Mouse (Mus musculus) kidney, postnatal 25 days (tissue): ENCODE results near the gene Trpv2.

Experiments used
- DNase-seq, 2 experiments: peaks; one replicate each; pipeline ENCODE4 v3.0.0; 2021; ENCODE audit warnings: mixed read lengths in 2 of 2

Trpv2 gene

DNA sequence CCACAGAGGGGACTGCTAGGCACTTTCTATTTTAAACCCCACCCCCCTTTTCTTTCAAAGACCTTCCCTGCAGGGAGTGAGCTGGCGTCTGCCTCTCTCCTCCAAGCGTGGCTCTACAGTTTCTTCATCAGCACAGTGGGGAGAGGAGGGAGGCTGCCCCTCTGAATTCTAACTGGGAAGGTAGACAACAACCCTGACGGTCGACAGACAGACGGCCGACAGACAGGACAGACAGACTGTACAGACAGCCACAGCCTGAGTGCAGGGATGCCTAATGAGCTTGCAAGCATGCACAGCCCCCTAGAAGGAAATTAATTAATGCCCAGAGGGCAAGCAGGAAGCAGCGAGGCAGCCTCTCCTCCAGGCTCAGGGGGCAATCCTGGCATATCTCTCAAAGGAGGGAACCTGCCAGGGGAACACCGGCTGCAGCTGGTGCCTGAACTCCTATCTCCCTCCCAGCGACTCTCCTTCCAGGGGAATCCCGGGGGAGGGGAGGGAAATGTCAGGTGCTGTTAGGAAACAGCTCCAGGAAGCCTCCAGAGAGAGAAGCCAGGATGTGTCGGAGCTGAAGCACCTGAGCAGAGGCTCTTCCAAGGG is 56.0 kb downstream of the Trpv2 start:
- DNase-seq = no peak

DNA sequence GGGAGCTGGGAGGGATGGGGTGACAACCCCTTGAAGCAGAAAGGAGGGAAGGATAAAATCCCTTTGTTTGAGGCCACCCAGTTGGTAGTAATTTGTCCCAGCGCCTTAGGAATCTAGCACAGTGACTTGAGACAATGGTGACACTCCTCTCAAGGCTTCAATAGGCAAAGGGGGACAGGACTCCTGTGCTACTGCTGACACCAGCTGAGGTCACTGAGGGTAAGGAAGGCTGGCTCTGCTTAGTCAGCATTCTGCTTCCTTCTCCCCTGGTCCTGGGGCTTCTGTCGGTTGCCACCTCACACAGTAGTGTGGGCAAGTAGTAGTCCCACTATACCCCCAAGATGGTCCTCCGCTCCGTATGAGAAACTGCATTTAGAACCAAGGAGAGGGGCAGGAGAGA is 56.9 kb downstream of the Trpv2 start:
- no peak for DNase-seq

DNA sequence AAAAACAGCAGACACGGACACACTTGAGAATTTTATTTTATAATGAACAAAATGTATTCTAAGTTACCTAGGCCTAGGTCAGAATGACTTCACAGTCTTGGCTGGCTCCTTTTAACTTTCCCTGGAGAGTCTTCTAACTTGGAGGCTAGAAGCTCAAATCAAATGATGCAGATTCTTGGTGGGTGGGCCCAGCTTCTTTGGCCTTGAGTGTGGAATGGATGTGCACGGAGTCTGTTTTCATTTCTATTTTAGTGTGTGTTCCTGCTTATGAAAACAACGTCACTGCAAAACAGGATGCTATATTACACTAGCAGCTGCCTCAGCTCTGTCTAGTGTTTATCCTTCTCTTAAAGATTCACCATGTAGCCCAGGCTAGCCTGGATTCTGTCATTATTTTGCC is 61.1 kb downstream of the Trpv2 start:
- peak in 1 of 2 experiments; percentile 46 for DNase-seq

DNA sequence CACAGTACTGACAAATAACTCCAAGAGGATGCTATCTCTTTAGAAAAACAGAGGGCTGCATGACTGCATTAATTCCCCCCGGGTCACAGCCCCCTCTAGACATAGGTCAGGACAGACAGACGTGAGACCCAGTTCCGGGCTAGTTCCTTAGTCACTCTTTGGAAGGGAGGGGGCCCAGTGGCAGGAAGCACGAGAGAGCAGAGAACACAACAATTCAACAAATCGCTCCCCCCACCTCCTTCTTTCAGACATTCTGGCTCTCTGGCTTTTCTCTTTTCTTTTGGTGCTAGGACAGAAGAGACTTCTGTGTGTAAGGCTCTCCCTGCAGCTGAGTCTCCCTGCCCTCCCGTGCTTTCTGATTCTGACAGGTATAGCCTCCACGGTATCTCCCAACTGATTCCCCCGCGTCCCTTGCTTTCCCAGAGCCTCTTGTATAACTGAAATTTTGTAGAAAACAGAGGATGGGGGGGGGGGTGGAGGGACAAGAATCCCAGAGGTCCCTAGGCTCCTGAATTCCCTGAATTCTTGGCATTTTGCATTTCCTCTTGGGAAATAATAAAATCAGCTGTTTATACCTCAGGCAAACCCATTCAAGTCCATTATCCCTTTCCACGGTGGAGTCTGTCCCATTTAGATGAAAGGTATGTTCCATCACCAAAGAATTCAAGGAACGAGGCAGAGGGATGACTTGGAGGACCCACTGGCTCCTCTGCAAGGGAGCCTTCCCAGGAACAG is 62.0 kb downstream of the Trpv2 start:
- peak; percentile 16 to 54 for DNase-seq

DNA sequence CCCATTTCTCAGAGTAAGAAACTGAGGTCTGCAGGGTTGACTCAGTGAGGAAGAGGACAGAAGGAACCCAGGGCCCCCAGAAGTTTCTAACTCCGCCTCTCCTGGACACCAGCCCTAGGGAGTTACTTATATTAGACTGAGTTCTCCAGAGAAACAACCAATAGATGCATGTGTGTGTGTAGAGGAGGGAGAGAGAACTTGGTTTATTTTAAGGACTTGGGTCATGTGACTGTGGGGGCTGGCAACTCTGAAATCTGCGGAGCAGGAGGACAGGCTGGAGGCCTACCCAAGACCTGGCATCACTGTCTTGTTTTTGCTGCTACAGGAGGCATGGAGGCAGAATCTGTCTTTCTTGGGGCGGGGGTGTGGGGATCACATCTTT is 62.5 kb downstream of the Trpv2 start:
- peak in 1 of 2 experiments; percentile 29 for DNase-seq

DNA sequence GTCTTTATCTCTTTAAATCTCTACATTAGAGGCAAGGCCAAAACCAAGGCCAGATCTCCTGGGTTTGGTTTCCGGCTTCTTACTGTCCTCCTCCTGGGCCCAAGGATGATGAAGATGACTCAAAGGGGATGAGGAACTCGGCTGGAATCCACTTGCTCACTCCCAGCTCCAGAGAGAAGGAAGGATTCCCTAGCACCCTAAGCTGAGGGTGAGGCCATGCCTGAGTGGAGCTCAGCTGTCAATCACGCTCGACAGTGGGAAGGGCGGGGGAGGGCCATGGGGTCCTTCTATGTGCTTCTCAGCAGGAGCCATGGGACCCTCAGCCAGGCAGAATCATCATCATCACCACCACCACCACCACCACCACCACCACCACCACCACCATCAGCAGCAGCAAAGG is 63.1 kb downstream of the Trpv2 start:
- DNase-seq = no peak

DNA sequence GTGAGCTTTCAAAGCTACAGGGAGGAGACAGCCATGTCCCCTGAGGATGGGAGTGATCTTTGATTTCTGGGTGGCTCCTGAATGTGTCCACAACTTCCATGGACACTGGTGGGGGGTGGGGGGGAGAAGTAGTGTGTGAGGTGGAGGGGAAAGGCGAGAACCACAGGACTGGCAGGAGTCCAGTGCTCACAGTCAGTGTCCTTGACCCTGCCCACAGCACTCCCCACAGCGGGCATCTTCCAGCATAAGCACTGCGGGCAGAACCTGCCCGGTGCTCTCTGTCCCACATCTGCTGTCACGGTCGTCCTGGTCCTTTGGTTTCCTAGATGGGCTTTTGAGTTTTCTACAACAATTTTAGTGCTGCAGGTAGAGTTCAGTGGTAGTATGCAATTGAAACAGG is 63.5 kb downstream of the Trpv2 start:
- DNase-seq = no peak

DNA sequence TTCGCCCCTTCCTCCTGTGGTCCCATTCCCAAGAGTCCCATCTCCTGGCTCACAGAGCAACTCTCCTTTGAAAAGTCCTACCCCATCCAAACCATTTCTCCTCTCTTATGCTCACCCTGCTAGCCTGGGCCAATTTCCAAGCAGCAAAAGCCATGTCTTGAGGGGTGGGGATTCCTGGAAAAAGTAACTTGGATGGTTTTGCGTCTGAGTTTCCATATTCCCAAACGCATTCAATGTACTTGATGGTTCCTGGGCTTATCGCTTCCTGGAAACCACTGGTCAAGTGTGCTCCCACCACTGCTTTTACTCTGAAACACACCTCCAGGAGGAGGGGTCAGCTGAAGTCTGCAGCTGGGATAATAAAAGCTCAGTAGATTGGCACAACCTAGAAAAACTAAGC is 64.1 kb downstream of the Trpv2 start:
- no peak for DNase-seq

DNA sequence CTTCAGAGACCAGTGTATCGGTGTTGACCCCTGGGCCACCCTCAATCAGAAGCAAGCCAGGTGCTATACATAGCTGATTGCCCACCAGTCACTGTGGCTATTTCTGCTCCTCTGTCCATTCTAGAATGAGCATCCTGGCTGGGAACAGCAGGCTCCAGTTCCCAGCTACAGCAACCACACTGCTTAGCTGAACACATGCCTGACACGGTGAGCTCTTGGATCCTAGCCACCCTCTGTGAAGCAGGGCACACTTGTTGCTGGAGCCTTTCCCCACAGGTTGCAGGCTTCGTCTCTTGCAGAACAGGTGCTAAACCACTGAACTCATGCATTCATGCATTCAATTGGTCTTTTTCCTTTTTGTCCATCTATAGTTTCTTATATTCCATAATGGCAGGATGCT is 66.1 kb downstream of the Trpv2 start:
- DNase-seq = peak; percentile 14 to 29

DNA sequence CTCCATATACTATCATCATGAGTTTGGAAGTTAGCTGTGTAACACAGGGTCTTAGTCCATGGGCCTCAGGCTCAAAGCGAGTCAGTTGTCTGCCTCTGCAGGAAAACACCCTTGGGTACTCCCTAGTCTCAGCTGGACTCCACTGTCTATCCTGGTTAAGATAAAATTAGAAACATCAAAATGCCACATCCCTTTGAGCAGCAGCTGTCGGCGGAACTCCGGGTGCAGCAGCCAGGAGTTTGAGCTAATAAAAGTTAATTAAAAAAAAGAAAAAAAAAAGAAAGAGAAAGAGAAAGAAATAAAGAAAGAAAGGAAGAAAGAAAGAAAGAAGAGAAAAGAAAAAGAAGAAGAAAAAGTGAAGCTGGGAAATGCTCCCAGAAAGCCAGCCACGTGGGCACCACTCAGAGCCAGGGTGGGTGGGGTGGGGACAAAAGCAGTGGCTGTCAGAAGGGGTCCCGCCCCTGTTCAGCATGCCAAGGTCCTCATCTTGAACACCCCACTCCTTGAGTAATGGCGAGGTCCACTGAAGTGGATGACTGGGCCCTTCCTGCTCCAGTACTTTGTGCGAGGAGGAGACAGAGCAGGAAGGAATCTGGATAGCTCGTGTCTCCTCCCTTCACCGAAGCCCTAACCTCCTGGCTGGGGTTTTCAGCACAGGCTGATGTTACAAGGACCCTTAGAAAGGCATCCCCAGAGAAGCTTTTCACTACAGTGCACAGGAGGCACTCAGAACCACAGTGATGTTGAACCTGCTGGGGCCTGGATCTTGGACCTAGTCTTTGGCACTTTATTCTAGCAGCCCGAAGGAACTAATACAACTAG is 67.9 kb downstream of the Trpv2 start:
- peak in 1 of 2 experiments; percentile 25 for DNase-seq

DNA sequence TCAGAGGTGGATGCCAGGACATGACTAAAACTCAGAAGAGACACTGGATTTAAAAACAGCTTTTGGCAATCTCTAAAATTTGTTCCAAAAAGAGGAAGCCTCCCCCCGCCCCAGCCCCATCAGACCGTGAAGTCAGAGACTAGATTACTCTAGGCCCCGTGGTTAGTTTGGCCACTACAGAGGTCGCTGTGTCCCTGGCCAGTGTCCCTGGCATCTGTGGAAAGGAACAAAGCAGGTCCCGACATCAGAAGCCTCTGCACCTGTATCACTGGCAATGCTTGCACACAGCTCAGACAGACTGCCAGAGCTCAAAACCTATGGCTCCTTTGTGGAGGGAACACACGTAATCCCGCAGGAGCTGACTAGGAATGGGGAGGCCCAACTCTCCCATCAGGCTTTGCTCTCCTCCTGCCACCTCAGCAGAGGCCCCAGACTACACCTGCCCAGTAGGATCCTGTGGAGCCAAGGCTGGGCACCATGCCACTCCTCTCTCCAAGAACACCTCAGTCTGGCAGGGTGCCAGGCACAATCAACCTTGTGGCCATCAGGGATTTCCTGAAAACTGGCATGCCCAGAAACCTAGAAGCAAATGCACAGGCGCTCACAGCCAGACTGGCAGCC is 68.8 kb downstream of the Trpv2 start:
- DNase-seq = peak; percentile 92 to 95

DNA sequence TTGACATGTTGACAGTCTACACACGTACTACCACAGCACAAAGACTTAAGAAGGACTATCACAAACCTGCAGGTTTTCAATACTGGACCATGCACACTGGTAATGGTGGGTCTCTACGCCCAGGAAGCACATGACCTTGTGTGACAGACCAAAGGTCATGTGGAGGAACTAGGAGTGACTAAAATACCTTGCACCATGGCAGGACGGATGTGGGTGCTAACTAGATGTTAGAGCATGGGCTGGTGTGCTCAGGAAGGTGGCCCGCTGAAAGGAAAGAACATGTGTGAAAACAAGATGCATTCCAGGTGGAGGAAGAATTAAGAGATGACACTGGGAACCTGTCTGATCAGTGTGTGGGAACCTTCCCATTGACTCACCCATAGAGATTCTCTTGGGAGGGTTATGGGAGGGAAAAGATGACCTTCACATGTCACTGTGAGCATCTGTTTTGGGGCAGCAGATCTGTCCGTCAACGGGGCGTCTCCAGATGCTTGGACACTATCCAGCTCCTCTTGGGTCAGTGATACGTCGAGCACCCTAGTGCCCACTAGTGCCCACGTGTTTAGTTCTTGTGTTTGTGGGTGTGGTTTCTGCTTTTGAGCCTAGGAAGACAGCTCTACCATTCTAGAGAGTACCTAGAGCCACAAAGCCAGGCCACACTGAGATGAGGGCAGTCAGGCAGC is 69.5 kb downstream of the Trpv2 start:
- DNase-seq = peak in 1 of 2 experiments; percentile 29

DNA sequence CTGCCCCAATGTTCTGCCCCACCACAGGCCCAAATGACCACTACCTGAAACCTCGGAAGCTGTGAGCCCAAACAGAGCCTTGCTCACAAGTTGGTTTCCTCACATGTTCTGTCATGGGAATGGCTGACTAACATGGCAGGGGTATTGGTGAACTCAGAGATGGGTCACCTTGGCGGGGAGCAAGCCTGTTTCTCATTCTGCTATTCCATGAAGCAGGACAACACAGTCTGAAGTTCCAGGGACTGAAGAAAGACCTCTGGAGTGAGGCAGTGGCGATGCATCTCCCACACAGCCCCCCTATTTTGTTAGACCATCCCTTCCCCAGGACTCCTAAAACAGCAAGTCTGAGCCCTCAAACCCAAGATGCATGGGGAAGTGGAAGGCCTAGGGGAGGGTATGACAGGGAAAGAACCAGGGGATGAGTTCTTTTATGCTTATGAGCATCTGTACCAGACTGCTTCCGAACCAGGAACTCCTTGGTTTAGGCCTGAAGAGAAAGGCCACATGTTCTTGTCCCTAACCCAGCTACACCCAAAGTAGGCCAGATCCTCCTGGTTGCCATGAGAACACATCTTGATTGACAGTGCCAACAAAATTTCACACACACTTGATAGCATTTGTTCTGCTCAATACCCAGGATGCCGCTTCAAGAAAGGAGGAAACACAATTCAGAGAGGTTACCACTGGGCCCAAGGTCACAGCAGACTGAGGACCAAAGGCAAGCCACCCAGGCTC is 70.5 kb downstream of the Trpv2 start:
- no peak for DNase-seq

DNA sequence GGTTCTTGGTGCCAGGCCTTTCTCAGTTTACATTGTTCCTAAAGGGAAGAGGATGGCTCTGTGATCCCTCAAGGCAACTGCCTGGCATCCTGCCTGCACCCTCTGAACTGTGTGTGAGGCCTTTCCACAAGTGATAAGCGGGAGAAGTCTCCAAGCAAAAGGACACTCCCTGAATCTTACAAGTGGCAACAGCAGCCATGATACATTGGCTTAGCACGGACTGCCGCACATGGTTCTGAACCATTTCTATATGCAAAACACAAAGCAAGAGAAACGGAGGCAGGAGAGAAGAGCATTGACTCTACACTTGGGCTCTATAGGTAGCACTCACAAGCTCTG is 71.0 kb downstream of the Trpv2 start:
- peak; percentile 17 to 36 for DNase-seq

DNA sequence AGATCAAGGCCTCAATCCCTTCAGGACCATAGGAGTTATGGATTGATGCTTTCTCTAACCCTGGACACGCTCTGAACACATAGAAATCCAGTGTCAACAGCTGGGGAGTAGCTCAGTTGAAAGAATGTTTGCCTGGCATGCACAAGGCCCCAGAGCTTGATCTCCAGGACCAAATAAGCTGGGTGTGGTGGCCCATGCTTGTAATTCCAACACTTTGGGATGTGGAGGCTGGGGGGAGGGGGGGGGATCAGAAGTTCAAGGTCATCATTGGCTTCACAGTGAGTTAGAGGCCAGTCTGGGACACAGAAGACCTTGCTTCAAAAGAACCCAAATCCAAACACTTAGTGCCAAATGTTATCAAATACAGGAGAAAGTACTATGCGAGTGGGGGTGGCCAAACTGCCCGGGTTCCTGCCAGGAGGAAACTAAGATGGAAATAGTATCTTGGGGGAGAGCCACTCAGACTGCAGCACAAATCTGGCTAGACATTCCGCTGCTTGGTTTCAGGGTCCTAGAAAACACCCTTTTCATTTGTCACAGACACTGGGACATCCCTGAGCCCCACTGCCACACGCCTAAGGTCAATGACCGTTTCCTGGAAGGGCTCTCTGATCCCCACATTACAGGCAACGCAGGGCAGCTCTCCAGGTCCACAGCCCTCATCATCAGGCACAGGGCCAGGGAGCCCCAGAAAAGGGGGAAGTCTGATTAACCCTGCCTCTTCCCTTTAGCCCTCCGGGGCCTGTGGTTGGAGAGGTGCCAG is 71.6 kb downstream of the Trpv2 start:
- DNase-seq = peak; percentile 23 to 47

DNA sequence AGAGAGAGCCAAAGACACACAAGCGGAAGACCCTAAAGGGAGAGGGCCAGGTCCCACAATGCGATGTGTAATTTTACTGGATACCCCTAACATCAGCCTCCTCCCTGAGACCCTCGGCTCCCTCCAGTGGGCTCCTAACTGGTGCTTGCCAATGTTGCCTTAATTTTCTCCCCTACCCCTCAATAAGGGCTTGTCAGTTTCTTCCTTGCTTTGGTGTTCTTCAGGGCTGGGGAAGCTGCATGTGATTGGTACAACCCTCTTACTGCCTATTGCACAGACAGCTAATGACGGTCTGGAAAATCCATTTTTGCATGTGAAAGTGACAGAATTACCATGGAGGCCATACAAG is 72.2 kb downstream of the Trpv2 start:
- no peak for DNase-seq

DNA sequence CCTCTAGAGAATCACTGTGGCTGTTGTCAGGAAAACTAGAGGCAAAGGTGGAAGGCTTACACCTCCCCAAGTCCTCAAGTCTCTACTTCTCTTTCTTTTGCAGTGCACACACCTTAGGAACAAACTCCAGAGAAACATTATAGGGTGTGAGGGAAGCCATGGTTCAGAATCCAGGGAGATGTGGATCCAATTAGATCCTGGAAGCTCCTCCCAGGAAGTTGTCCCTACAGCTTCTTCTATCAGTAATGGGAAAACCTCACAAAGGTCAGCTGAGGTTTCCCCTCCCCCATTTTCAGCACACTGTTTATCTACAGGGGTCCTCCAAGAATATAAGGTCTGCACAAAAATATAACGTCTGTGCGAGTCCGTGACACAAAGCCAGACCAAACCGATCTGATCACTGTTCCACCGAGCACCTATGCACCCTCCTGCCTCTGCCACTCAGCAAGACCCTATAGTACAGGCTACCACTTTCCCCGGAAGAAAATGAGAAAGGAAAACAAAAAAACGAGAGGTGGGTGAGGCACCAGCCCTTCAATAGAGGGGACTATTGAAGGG is 72.8 kb downstream of the Trpv2 start:
- no peak for DNase-seq

DNA sequence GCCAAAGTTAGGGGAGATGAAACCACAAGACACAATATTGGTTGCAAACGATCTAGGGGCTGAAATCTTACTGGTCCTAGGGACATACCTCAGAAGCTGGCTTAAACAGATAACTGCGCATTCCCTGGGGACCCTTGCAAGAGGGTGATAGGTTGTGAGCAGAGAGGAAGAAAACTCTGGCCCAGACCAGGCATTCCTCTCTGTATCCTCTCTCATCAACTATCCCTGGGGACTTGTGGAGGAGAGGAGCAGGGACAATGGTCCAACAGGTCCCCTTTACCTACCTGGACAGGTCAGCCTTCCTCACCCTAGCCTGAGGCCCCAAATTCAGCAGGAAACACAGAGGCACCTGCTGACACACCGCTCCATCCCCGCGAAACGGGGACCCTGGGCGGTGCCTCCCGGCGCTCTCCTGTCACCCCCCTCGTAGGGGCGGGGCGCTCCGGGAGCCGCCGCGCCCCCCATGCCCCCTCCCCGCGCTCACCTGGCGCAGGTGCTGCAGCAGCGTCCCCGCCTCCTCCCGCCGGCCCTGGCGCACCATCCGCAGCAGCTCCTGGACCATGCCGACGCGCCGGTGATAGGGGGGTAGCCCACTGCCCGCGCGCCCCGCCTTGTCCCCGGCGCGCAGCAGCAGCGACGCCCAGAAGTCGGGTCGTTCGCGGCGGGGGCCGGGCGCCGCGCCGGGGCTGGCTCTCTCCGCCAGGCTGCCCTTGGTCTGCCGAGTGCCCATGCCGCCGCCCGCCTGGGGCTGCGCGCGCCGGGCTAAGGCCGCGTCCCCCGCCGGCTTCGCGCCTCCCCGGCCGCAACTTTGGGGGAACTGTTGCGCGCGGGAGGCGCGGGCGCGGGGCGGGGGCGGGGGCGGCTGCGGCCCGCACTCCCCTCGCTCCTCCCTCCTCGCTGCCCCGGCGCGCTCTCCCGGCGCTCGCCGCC is 73.6 kb downstream of the Trpv2 start, which contains the start of gene Lrrc75a:
Lrrc75a (minus strand) TSS at position 863 of the 930 bp plus-strand sequence.
- DNase-seq = peak; percentile 30 to 67

DNA sequence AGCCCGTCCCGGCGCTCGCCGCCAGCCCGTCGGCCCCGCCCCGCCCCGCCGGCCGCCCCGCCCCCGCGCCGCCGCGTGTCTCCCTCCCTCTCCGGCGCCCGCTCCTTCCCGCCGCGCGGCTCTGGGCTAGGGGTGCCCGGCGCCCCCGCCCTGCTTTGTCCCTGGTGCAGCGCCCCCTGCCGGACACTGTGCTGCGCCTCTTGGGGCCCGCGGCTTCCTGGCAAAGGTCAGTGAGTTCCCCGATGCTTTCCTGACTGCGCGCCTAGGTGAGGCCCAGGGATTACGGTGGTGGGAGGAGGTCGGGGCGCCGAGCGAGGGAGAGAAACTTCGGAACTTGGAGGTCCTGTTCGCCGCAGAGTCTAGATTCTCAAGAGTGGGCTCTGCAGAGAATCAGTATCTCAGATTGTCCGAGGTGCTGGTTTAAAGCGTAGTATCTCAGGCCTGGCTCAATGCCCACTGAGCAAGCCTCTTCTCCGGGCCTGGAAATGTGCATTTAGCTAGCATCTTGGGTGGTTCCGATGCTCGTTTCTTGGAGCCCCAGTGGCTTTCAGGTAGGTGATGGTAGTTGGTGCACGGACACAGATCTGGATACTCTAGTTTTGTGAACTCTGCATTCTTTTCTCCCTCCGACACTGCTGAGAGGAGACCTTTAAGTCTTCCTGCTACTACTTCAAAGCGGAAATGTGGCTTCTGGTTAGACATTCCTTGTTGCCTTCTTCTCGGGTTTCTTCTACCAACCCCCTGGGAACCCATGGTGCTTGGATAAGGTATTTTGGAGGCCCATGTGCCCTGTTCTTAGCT is 74.5 kb downstream of the Trpv2 start, which contains the start of gene Mmgt2:
Mmgt2 (plus strand) TSS at position 74 of the 801 bp plus-strand sequence.
- peak; percentile 97 for DNase-seq
